Mouse (Mus musculus) G1E (cell line): ENCODE data around the gene Naglu.

Source experiments
- CTCF ChIP-seq: IDR thresholded peaks from 2 replicates; pipeline ENCODE4 v1.5.1; 2012; ENCODE audit warnings: low read depth, low read length, inconsistent platforms, mixed read lengths
- GATA1 ChIP-seq: IDR thresholded peaks from 2 replicates; pipeline ENCODE4 v1.6.1; 2012; ENCODE audit warnings: borderline replicate concordance, low read length, inconsistent platforms, mixed read lengths
- POLR2AphosphoS5 ChIP-seq: IDR thresholded peaks from 2 replicates; pipeline ENCODE4 v1.6.1; 2012; ENCODE audit warnings: low read depth, low read length, inconsistent platforms; ENCODE audit not compliant: insufficient replicate concordance

GRCm38 (mm10) chr11:101023371-101023770 is 46.4 kb upstream of the Naglu start:
- TF ChIP-seq GATA1 (no peak), CTCF (no peak), POLR2AphosphoS5 (no peak)
